Mouse (Mus musculus) embryonic facial prominence, embryonic 11.5 days (tissue): ENCODE results near the gene Prr23a3. TPM values are rescaled to one million over a fixed set of nuclear protein-coding genes. Genes with fewer than 3 reads are reported as not detected.

ENCODE experiments used
- polyA plus RNA-seq: library from polyadenylated mRNA; unstranded; fragments of >200 nt; fragmentation: Nextera tagmentation; extraction: Ambion mirVana; gene quantifications from 2 replicates; pipeline ENCODE4 v1.2.1, GENCODE M21; 2014

Gene Prr23a3
- polyA plus RNA-seq, 1 experiment from 2014 or later: not detected

Other genes starting within 250 kb of the Prr23a3 start
- gene Prr23a1, start 22.3 kb upstream of the Prr23a3 start, polyA plus RNA-seq: not detected in 2 replicates
- gene Prr23a2, start 8.3 kb upstream of the Prr23a3 start, polyA plus RNA-seq: not detected in 2 replicates
- not detected in 2 replicates for gene 7420426K07Rik, start 38.4 kb downstream of the Prr23a3 start, polyA plus RNA-seq
- 4.4 and 4.9 TPM in 2 replicates for gene Foxl2, start 90.5 kb downstream of the Prr23a3 start, polyA plus RNA-seq
- 68.7 and 69.7 TPM in 2 replicates for gene Faim, start 121.6 kb downstream of the Prr23a3 start, polyA plus RNA-seq
- gene Gm1123, start 170.9 kb downstream of the Prr23a3 start, polyA plus RNA-seq: not detected in 2 replicates